Mouse (Mus musculus): ENCODE data around the gene Ckm. TPM values are rescaled to one million over a fixed set of nuclear protein-coding genes. Genes with fewer than 3 reads are reported as not detected.

Ckm gene
- polyA plus RNA-seq, 1 experiment from 2014 or later, result 732 TPM

- Histone ChIP-seq H3K4me2 (ENCODE audit: low read depth, low read length) (no peak overlapping the region), H3K9me3 (ENCODE audit: control insufficient read depth, low read length) (0 out of 2 replicates have a peak, but pooled peaks cover 4% of the 10 kb centered on the region), H3K27me3 (replicated peaks; ENCODE audit: control insufficient read depth, insufficient read depth, low read length) (peaks cover 44% of the 10 kb centered on the region), H3K4me3 (ENCODE audit: low read depth, low read length) (no peak overlapping the region), H3K4me1 (ENCODE audit: control insufficient read depth, insufficient read depth, low read length) (peaks cover 8% of the 10 kb centered on the region; the same call in 1 of the 2 replicates), H3K9ac (ENCODE audit: low read depth, low read length) (no peak overlapping the region), H3K36me3 (ENCODE audit: control insufficient read depth, insufficient read depth, low read length) (no peaks in the 10 kb centered on the region), H3K27ac (replicated peaks; ENCODE audit: low read depth, low read length) (no peak overlapping the region)
- DNase-seq (ENCODE audit: low spot score) (no peak), ATAC-seq (ENCODE audit: low read depth) (no peak)
- 27% methylated on average over 18 of the region's 23 CpGs for WGBS
Measured at GRCm38 (mm10) chr7:19469404-19469803, 64.8 kb downstream of the Ckm start.

DNA sequence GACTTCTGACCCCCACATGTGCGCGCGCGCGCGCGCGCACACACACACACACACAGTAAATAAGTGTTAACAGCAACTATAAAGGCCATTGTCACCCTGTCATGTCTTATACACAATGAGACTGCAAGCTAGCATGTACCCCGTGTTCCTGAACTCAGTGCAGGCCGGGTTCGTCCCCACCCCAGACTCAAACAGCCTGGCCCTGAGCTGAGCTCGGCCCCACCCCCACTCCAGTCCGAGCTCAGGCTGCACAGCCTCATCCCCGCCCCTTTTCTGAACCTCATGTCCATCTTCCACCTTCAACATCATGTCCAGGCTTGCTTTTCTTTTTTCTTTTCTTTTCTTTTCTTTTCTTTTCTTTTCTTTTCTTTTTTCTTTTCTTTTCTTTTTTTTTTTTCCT is 65.7 kb downstream of the Ckm start:
- H3K9me3 ChIP-seq (ENCODE audit: control insufficient read depth, low read length), result 0 out of 2 replicates have a peak, but pooled peaks cover 4% of the 10 kb centered on the region
- WGBS, result 18% methylated on average over 14 of the region's 14 CpGs
- no peak overlapping the region for H3K9ac ChIP-seq (ENCODE audit: low read depth, low read length)
- H3K4me2 ChIP-seq (ENCODE audit: low read depth, low read length), result no peak overlapping the region
- no peak overlapping the region for H3K27ac ChIP-seq (replicated peaks; ENCODE audit: low read depth, low read length)
- H3K4me3 ChIP-seq (ENCODE audit: low read depth, low read length), result no peak overlapping the region
- H3K4me1 ChIP-seq (ENCODE audit: control insufficient read depth, insufficient read depth, low read length), result 0 out of 2 replicates have a peak, but pooled peaks cover under 1% of the 10 kb centered on the region
- ATAC-seq (ENCODE audit: low read depth), result no peak
- peaks cover 44% of the 10 kb centered on the region for H3K27me3 ChIP-seq (replicated peaks; ENCODE audit: control insufficient read depth, insufficient read depth, low read length)
- no peak for DNase-seq (ENCODE audit: low spot score)
- no peaks in the 10 kb centered on the region for H3K36me3 ChIP-seq (ENCODE audit: control insufficient read depth, insufficient read depth, low read length)

GRCm38 (mm10) chr7:19472403-19472802 is 67.8 kb downstream of the Ckm start:
- no peak overlapping the region for H3K4me2 ChIP-seq (ENCODE audit: low read depth, low read length)
- no peaks in the 10 kb centered on the region for H3K4me1 ChIP-seq (ENCODE audit: control insufficient read depth, insufficient read depth, low read length)
- H3K9ac ChIP-seq (ENCODE audit: low read depth, low read length), result no peak overlapping the region
- WGBS, result 37% methylated on average over 4 of the region's 4 CpGs
- H3K9me3 ChIP-seq (ENCODE audit: control insufficient read depth, low read length), result 0 out of 2 replicates have a peak, but pooled peaks cover 4% of the 10 kb centered on the region
- ATAC-seq (ENCODE audit: low read depth), result no peak
- H3K36me3 ChIP-seq (ENCODE audit: control insufficient read depth, insufficient read depth, low read length), result no peaks in the 10 kb centered on the region
- DNase-seq (ENCODE audit: low spot score), result no peak
- H3K4me3 ChIP-seq (ENCODE audit: low read depth, low read length), result no peak overlapping the region
- no peak overlapping the region for H3K27ac ChIP-seq (replicated peaks; ENCODE audit: low read depth, low read length)
- peaks cover 44% of the 10 kb centered on the region for H3K27me3 ChIP-seq (replicated peaks; ENCODE audit: control insufficient read depth, insufficient read depth, low read length)

MicroRNA genes within 50 kb of the gene (microRNA counts, 519-probe panel; counts per million panel counts)
- microRNA mmu-miR-343, result 19.3 counts per million

Small RNAs within 50 kb of the gene (microRNA-seq; reads per million reads assigned to microRNA genes)
- gene Mir343 (ENCODE audit: borderline number of aligned reads), result not detected

Other genes starting within 250 kb of the Ckm start
- gene Gipr, start 238.6 kb upstream of the Ckm start, polyA plus RNA-seq (2014; fragmentation: Nextera tagmentation; extraction: Ambion mirVana), result 0.37 and 0.60 TPM in 2 replicates
- 3.6 and 4.2 TPM in 2 replicates for gene Eml2, start 228.4 kb upstream of the Ckm start, polyA plus RNA-seq (2014; fragmentation: Nextera tagmentation; extraction: Ambion mirVana)
- 1.7 and 2.3 TPM in 2 replicates for gene Gpr4, start 192.2 kb upstream of the Ckm start, polyA plus RNA-seq (2014; fragmentation: Nextera tagmentation; extraction: Ambion mirVana)
- gene Opa3, start 176.4 kb upstream of the Ckm start, polyA plus RNA-seq (2014; fragmentation: Nextera tagmentation; extraction: Ambion mirVana), result 29.7 and 30.2 TPM in 2 replicates
- 70.0 and 70.7 TPM in 2 replicates for gene Vasp, start 133.0 kb upstream of the Ckm start, polyA plus RNA-seq (2014; fragmentation: Nextera tagmentation; extraction: Ambion mirVana)
- gene Ppm1n, start 124.7 kb upstream of the Ckm start, polyA plus RNA-seq (2014; fragmentation: Nextera tagmentation; extraction: Ambion mirVana), result 0.49 TPM in 1 of 2 replicates, not detected in the other
- gene Rtn2, start 122.2 kb upstream of the Ckm start, polyA plus RNA-seq (2014; fragmentation: Nextera tagmentation; extraction: Ambion mirVana), result 53.7 and 57.0 TPM in 2 replicates
- gene Fosb, start 94.7 kb upstream of the Ckm start, polyA plus RNA-seq (2014; fragmentation: Nextera tagmentation; extraction: Ambion mirVana), result 0.15 and 0.28 TPM in 2 replicates
- 64.0 and 75.1 TPM in 2 replicates for gene Ercc1, start 60.0 kb upstream of the Ckm start, polyA plus RNA-seq (2014; fragmentation: Nextera tagmentation; extraction: Ambion mirVana)
- gene Cd3eap, start 45.3 kb upstream of the Ckm start, polyA plus RNA-seq (2014; fragmentation: Nextera tagmentation; extraction: Ambion mirVana), result 18.8 and 21.6 TPM in 2 replicates
- gene Ppp1r13l, start 45.0 kb upstream of the Ckm start, polyA plus RNA-seq (2014; fragmentation: Nextera tagmentation; extraction: Ambion mirVana), result 11.2 and 11.6 TPM in 2 replicates
- 10.9 and 14.7 TPM in 2 replicates for gene Ercc2, start 22.8 kb upstream of the Ckm start, polyA plus RNA-seq (2014; fragmentation: Nextera tagmentation; extraction: Ambion mirVana)
- 10.2 and 15.3 TPM in 2 replicates for gene Klc3, start 672 bp upstream of the Ckm start, polyA plus RNA-seq (2014; fragmentation: Nextera tagmentation; extraction: Ambion mirVana)
- 10.5 and 10.9 TPM in 2 replicates for gene Mark4, start 54.0 kb downstream of the Ckm start, polyA plus RNA-seq (2014; fragmentation: Nextera tagmentation; extraction: Ambion mirVana)
- 1.4 and 1.7 TPM in 2 replicates for gene Exoc3l2, start 58.6 kb downstream of the Ckm start, polyA plus RNA-seq (2014; fragmentation: Nextera tagmentation; extraction: Ambion mirVana)
- 0.74 and 0.93 TPM in 2 replicates for gene Bloc1s3, start 103.6 kb downstream of the Ckm start, polyA plus RNA-seq (2014; fragmentation: Nextera tagmentation; extraction: Ambion mirVana)
- gene Trappc6a, start 103.6 kb downstream of the Ckm start, polyA plus RNA-seq (2014; fragmentation: Nextera tagmentation; extraction: Ambion mirVana), result 61.8 and 67.3 TPM in 2 replicates
- gene Nkpd1, start 113.1 kb downstream of the Ckm start, polyA plus RNA-seq (2014; fragmentation: Nextera tagmentation; extraction: Ambion mirVana), result 0.14 and 0.42 TPM in 2 replicates
- 4.9 and 5.7 TPM in 2 replicates for gene Ppp1r37, start 158.3 kb downstream of the Ckm start, polyA plus RNA-seq (2014; fragmentation: Nextera tagmentation; extraction: Ambion mirVana)
- gene Zfp296, start 172.5 kb downstream of the Ckm start, polyA plus RNA-seq (2014; fragmentation: Nextera tagmentation; extraction: Ambion mirVana), result 0.48 and 1.2 TPM in 2 replicates
- 142 and 151 TPM in 2 replicates for gene Gemin7, start 172.8 kb downstream of the Ckm start, polyA plus RNA-seq (2014; fragmentation: Nextera tagmentation; extraction: Ambion mirVana)
- gene Clasrp, start 199.7 kb downstream of the Ckm start, polyA plus RNA-seq (2014; fragmentation: Nextera tagmentation; extraction: Ambion mirVana), result 36.0 and 47.5 TPM in 2 replicates
- gene Relb, start 224.7 kb downstream of the Ckm start, polyA plus RNA-seq (2014; fragmentation: Nextera tagmentation; extraction: Ambion mirVana), result 9.9 and 11.5 TPM in 2 replicates

Data from embryonic facial prominence, embryonic 14.5 days (tissue).